Mouse (Mus musculus) left cerebral cortex, postnatal 4 days (tissue): ENCODE measurements at regions not wholly inside any gene's neighbourhood (a gene's known extent, or its start where the extent isn't known, plus 50 kb on each side); places are given as distances from the start of the nearest gene placed in this dataset.

Source experiments
- DNase-seq: peaks from one replicate; pipeline ENCODE4 v3.0.0-alpha.2; 2022
- intact Hi-C: fragments of 180-260 bp; cut with DNase I; formaldehyde crosslinking; loops from one replicate; pipeline ENCODE4 v1.15.1; 2025

- no peak for DNase-seq
- intact Hi-C loops, result no loop called here
Observed at GRCm38 (mm10) chr17:27364899-27365298, 156.3 kb downstream of the Grm4 start.

DNA sequence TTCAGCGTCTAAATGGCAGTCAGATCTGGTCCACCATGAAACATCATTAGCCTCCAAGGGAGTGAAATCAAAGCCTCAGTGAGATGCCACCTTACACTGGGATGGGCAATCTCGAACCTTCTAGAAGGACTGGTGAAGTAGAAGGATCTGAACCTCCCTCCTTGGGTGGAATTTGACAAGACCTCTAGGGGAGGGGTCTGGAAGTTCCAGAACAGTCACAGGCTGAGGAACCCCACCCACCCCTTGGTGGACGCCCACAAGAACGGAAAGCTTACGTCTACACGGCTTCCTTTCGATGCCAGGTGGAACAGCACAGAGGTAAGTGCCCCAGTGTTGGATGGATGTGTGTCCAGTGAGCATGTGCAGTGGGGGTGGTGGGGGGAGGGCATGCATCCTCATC lies 156.9 kb downstream of the Grm4 start:
- no peak for DNase-seq
- intact Hi-C loops, result no loop called here

DNA sequence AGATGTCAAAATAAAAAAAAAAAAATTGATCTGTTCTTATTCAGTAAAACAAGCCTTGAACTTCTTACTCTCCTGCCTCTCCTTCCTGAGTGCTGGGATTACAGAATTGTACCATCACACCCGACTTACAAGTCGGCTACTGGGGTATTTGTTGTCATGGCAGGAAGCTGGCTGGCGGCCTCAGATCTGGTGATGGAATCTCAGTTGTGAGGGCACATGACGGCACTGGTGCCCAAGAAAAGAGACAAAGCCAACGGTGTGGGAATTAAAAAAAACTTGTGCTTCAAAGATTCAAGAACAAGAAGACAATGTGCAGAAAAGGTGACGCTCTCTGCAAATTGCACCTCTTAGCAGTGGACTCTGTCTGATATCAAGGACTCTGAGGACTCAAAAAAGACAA lies 157.3 kb downstream of the Grm4 start:
- intact Hi-C loops, result no loop called here
- no peak for DNase-seq

DNA sequence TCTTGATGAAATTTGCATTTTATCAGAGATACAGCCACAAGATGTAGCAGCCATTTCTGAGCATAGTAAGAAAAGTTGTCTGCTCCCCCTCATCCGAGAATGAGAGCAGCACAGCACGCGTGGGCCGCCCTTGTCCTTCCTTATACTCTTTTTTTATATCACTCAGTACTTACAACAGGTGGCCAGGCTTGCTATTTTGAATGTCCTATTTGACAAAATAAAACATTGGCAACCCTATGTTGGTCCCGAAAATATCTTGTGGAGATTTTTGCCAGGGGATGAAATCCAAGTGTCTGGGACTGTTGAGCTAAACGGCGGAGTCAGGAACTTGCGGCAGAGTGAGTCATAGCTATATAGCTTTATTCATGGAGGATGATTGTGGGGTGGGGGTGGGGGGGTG lies 158.0 kb upstream of the Lemd2 start:
- DNase-seq, result no peak
- intact Hi-C loops, result no loop called here

DNA sequence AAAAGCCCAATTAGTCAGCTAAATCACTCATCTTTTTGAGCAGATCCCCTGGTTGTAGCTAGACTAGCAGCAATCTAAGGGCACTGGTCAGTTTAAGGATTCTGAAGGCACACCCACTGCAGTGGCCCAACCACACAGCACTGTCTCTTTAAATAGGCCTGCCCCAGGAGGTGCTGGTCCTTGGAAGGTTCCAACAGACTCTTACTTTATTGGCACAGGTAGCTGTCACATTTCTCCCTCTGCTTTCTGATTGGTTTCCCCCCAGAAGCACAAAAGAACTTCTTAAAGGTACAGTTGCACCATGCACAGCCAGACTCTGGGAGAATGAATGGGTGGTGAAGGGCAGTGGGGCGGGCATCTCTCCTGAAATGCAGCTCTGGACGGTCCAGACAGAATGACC lies 157.1 kb upstream of the Lemd2 start:
- intact Hi-C loops, result no loop called here
- DNase-seq, result peak; percentile 27

GRCm38 (mm10) chr17:27356862-27357261 lies 152.6 kb upstream of the Lemd2 start:
- DNase-seq, result no peak
- intact Hi-C loops, result no loop called here

GRCm38 (mm10) chr17:27355717-27356116 lies 151.4 kb upstream of the Lemd2 start:
- intact Hi-C loops, result no loop called here
- DNase-seq, result peak; percentile 79

GRCm38 (mm10) chr17:27355056-27355455 lies 150.8 kb upstream of the Lemd2 start:
- intact Hi-C loops, result no loop called here
- DNase-seq, result peak; percentile 60

DNA sequence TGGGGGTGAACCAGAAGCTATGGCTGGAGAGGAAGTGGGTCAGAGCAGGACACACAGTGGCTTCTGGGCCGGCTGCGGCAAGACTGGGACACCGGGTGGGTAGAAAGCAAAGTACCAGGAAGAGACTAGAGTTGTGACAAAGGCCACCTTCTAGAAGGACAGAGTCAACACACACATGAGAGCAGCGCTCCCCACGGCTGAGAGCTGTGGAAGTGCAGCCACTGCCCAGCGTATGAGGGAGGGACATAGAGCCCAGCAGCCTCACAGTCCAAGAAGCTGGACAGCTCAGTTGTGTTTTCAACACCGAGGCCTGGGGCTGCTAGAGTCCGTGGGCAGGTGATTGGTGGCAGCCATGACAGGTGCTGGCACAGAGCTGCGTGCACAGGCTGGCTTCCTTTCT lies 145.6 kb upstream of the Lemd2 start:
- no peak for DNase-seq
- intact Hi-C loops, result no loop called here

GRCm38 (mm10) chr17:27349432-27349831 lies 145.2 kb upstream of the Lemd2 start:
- DNase-seq, result no peak
- intact Hi-C loops, result no loop called here

DNA sequence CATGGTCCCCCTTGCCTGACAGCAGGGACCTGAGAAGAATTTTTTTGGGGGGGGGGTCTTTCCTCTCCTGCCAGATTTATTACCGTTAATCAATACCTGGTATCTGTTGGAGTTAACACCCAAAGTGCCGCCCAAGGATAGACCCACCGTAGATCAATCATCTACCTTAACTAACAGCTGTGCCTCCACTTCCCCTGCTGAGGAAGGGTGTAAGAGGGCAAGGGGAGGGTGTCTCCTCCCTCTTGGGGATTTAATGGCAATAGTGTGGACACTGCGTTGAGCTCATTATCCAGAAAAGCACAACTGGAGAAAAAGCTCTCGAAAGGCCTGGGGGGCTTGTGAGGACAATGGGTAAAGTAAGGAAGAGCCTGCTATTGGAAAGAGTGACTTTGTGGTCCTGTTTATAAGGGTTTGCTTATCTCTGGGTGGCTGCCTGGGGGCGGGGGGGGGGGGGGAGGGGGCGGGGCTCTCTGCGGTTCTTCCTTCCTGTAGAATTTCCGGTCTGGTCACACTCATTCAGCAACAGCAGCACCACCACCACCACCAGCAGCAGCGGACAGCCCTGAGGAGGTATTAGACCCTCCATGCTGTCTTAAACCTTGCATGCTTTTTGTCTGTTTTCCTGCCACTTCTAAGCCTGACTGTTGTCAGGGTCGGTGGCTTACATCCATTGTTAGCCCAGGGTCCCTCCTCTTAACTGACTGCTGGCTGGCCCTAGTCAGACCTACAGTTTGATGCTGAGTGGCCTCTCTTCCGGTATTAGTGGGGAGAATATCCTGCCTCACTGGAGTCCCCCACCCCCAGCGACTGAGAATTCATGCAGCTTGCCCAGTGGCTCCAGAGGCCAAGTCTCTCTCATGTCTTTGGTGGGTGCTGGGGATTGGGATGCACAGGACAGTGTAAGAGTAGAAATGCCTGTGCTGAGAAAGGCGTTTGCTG lies 138.0 kb upstream of the Lemd2 start:
- intact Hi-C loops, result no loop called here
- no peak for DNase-seq

- no peak for DNase-seq
- intact Hi-C loops, result no loop called here
Observed at GRCm38 (mm10) chr17:27339823-27340222, 135.6 kb upstream of the Lemd2 start.

GRCm38 (mm10) chr17:27339261-27339660 lies 135.0 kb upstream of the Lemd2 start:
- DNase-seq, result no peak
- intact Hi-C loops, result no loop called here

- intact Hi-C loops, result no loop called here
- DNase-seq, result no peak
Observed at GRCm38 (mm10) chr17:27335621-27336020, 131.4 kb upstream of the Lemd2 start.

DNA sequence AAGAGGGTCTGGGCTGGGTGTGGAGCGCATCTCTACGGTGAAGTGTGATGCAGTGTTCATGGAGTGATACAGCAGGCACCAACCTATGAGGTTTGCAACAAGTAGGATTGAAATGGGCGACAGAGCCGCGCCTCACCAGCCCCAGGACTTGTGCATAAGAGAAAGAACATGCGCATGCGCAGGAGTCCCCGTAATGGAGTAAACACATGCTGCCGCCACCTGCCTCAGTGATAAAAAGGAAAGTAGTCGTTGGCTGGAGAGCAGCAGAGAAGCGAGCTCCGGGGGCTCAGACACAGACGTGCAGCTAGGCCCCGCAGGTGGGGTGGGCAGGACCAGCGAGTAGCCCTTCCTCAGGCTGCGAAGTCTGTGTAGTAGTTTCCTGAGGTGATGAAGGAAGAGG lies 129.3 kb upstream of the Lemd2 start:
- DNase-seq, result no peak
- intact Hi-C loops, result loop anchor here (1.0 kb wide), 1 partner anchor 125 kb away; no protein-coding TSS in a partner anchor

- intact Hi-C loops, result loop anchor here (1.0 kb wide), 1 partner anchor 125 kb away; no protein-coding TSS in a partner anchor
- no peak for DNase-seq
Observed at GRCm38 (mm10) chr17:27333141-27333540, 128.9 kb upstream of the Lemd2 start.

DNA sequence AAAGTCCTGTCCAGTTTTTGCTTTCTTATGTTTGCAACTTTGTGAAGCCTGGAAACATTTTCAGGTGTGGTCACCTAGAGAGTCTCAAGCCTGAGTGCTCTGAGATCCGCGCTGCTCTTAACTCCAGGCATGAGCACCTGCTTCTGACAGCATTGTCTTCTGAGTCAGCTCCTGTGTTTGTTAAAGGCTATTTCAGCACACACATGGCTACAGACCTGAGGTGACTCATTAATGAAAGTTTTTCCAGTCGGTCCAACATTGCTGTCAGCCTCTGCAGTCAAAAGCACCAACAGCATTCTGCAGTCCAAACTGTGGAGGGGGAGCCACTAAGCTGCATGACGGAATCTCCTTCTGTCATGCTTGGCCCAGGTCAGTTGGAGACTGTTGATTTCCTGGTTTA lies 127.8 kb upstream of the Lemd2 start:
- DNase-seq, result no peak
- intact Hi-C loops, result no loop called here

- no peak for DNase-seq
- intact Hi-C loops, result no loop called here
Observed at GRCm38 (mm10) chr17:27331630-27332029, 127.4 kb upstream of the Lemd2 start.

DNA sequence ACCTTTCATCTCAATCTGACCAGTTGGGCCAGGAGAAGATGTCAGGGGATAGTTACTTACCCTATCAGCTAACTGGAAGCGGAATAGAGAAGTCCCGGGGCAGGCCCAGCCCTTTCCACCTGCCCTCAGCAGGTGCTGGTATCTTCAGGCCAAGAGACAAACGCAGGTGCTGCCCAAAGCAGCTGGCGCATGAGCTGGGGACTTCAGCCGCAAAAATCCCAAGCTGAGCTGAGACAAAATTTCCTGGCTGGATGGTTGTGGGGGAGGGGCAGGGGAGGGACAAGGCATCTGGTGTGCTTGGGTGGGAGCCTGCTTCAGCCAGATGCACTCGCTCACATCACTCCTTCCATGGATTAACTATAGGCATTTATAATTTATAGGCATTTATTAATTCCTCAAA lies 125.5 kb upstream of the Lemd2 start:
- intact Hi-C loops, result no loop called here
- DNase-seq, result peak; percentile 92

DNA sequence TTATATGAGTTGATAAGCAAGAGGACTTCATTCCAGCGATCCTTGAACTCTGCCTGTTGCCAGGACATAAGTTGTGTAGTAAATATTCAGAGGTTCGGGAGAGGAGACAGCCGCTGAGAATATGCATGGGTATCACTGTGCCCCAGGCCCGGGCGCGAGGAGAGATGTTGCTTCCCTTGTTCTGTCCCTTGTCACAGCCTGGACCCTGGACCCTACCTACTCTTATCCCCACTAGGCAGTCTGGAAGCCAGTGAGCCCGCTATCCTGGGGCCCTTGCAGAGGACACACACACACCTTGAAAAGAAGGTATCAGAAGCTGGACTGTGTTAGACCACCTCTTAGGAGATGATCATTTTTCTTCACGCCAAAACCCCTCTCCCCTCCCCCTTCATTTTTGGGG lies 124.9 kb upstream of the Lemd2 start:
- intact Hi-C loops, result no loop called here
- DNase-seq, result no peak

DNA sequence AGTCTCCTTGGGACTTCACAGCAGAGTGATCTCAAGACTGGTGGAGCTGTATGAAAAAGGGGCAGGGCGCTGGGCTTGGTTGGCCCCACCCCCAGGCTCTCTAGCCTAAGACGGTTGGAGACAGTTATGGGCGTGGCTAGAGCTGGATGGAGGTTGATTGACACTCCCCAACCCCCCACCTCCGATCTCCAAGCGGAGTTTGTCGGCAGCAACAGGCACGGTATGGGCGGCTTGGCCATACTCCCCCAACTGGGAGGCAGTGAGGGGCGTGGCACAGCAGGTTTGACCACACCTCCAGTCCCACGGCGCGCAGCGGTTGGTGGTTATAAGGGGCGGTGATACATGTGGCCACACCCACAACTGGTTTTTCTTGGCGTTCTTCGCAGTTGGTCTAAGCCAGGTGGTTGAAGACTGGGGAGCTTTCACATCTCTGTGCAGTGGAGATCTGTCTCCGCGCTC lies 120.8 kb upstream of the Lemd2 start:
- intact Hi-C loops, result no loop called here
- DNase-seq, result peak; percentile 84

DNA sequence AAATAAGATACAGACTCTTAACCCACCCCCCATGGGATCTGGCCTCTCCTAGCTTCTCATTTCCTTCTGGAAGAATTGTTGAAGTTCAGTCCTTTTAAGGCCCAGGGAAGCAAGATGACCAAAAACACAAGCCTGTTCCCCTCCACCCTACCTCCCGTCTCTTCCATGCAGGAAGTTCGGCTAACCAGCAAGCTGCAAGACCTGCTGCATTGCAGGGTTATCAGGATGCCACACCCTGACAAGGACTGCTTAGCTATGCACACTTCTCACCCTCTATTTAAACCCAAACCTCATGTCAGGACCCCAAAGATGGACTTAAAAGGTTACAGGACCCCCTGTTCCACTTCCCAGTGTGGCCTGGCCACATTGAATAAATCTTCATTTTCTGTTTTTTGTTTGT lies 119.2 kb upstream of the Lemd2 start:
- intact Hi-C loops, result no loop called here
- DNase-seq, result no peak
